Mouse (Mus musculus) c-Kit-positive CD71-negative TER-119-negative erythroid progenitor cells, embryonic 14.5 days (primary cell): ENCODE results near the gene Map3k4.

Experiments
- DNase-seq: peaks from one replicate; pipeline ENCODE4 v3.0.0-alpha.2; 2013; ENCODE audit warnings: low read depth

The Map3k4 gene

DNA sequence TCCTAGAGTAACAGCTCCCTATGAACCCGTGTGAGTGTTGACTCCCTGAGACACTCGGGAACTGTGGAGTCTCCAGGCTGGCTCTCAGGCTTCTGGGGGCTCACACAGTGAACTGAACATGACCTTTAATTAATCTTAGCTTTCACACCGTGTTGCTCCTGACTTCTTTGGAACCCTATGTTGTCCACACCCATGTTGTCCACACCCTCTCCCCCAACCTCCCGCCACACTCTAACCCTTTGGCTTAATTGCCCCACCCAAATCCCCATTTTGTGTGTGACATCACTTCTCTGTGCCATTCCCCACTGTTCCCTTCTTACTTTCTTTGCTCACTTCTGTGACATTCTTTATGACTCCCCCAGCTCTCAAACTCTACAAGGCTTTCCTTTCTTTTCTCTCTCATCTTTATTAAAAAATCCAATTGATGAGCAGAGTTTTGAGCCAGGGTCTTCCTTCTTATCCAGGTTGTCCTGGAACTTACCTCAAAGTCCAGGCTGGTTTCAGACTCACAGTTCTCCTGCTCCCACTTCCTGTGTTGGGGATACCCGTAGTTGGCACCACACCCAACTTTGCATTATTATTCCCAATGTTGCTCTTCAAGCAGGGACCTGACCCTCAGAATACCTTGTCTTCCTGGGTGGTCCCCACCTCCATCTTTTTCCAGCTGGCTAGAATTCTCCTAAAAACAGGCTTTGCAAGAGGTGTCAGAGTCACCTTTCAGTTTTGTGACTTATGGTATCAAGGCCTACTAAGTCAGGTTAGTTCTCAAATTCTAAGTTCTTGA is 135.7 kb downstream of the Map3k4 start:
- no peak for DNase-seq

DNA sequence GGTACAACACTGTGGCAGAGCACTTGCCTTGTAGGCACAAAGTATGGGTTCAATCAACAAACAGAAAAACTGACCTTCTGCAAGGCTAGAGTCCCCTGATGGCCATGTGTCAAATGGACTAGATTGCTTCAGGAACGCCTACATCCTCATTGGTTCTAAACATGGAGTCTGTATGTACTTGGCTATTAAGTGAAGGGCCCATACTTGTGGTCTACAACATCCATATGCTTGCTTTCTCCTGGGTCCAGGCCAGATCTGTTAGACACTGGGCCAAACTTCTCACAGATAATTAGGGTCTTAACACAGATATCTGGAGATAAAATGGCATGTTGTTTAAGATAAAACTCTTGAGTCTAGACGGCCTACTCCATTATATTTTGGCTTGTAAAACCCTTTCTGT is 138.8 kb downstream of the Map3k4 start:
- DNase-seq: no peak

DNA sequence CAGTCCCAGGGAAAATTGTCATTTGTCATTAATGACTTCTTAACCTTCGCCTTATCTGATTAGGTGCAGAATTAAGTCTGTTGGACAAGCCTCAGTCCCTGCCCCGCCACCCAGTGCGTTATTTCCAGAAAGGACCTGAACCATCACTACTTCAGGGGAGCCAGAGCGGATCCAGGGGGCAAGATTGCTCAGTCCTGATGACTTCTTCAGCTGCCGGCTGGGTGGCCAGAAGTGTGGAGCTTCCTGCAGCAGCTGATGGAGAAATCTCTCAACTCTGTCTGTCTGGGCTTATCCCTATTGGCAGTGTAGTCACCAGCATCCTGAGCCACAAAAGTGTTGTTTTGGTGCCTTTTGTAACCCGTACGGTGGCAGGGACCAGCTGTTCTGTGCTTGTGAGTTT is 139.3 kb downstream of the Map3k4 start:
- DNase-seq: no peak
